Mouse (Mus musculus) stomach, adult 2 months (tissue): ENCODE results near the gene Lrrc28. TPM values are rescaled to one million over a fixed set of nuclear protein-coding genes. Genes with fewer than 3 reads are reported as not detected.

Experiments
- polyA plus RNA-seq: library from polyadenylated mRNA; depleted of rRNA; stranded (reverse); fragments of >200 nt; gene quantifications from 2 replicates; pipeline ENCODE4 v1.2.3, GENCODE M21; 2012; rRNA removed

Gene Lrrc28
- polyA plus RNA-seq, result 10.5 and 22.7 TPM in 2 replicates

DNA sequence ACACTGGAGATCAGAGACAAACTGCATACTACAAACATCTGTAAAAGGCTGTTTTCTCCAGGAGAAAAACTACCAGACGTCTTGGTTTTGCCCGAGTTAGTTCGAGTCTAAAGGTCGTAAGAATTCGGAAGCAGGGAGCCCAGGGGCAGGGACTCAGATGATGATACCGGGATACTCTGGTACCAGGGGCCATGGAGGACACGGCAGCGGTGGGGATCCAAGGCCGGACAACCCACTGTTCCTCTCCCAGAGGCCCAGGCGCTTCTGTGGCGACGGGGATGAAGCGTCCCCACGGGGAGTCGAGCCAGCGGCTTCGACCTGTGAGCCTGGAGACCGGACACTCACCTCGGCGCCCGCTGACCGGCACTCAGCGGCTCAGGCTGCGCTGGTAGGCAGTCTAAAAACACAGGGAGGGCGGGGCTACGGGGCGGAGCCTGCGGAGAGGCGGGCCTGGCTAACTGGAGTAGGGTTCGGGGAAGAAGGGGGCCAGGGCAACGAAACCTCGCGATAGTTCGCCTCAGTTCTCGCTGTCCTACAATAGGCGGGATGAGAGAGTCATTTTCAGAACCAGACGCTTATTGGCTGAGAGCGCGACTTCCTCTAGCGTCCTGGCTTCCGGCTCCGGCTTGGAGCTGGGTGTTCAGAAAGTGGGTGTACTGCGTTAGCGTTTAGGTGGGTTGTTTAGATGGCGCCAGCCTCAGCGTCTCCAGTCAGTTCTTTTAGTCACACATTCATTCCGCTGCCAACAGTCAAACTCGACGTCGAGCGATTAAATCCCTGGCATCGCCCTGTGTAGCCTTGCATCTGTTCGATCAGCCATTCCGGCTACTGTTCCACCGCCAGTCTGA lies at the start of gene Lrrc28:
Gene Lrrc28 (minus strand): TSS at position 436 of the 848 bp plus-strand sequence.

DNA sequence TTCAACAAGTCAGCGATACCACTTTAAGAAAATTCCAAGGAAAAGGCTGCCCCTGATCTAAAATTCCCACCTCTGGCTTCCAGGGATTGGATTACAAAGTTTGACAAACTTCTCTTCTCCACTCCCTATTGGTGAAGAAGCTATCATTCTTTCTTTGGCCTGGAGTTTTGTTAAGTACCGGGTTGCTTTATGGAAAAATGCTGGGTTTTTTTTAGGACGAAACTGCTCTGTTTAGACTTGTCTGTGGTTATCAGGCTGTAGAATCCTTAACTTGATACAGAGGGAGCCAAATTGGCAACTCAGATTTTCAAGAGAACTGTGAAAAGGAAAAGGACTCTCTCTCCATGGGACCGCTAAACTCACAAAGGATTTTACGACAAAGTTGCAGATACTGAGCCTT lies 2.2 kb upstream of the Lrrc28 start, which contains the start of gene Ttc23:
Gene Ttc23 (plus strand): TSS at position 134 of the 400 bp plus-strand sequence.

Other genes with a start within 250 kb of the Lrrc28 start
- 1.2 and 2.1 TPM in 2 replicates for gene Ttc23, start 2.1 kb upstream of the Lrrc28 start, polyA plus RNA-seq
- 10.1 and 18.1 TPM in 2 replicates for gene Synm, start 114.5 kb upstream of the Lrrc28 start, polyA plus RNA-seq